Mouse (Mus musculus) kidney, adult 2 months (tissue): ENCODE measurements around the gene Gm20422. TPM values are rescaled to one million over a fixed set of nuclear protein-coding genes. Genes with fewer than 3 reads are reported as not detected.

Source experiments
- DNase-seq: peaks from one replicate; pipeline ENCODE4 v3.0.0; 2021
- H3K27ac ChIP-seq: fragments of 200-500 bp; 2 replicates; pipeline ENCODE4 v1.5.1; 2012; ENCODE audit warnings: low read depth, low read length, control low read depth, inconsistent platforms; ENCODE audit not compliant: insufficient read depth
- H3K27me3 ChIP-seq: fragments of 200-500 bp; replicated peaks from 2 replicates; pipeline ENCODE4 v1.6.1; 2012; ENCODE audit warnings: mild to moderate bottlenecking, moderate library complexity, low read length, inconsistent platforms; ENCODE audit not compliant: control insufficient read depth, insufficient read depth
- H3K36me3 ChIP-seq: fragments of 200-500 bp; 2 replicates; pipeline ENCODE4 v1.6.1; 2012; ENCODE audit warnings: mild to moderate bottlenecking, moderate library complexity, low read length, inconsistent platforms; ENCODE audit not compliant: control insufficient read depth, insufficient read depth
- H3K4me1 ChIP-seq: fragments of 200-500 bp; 2 replicates; pipeline ENCODE4 v1.6.1; 2011; ENCODE audit warnings: low read length; ENCODE audit not compliant: control insufficient read depth, insufficient read depth
- H3K4me3 ChIP-seq: fragments of 200-500 bp; 2 replicates; pipeline ENCODE4 v1.5.1; 2011; ENCODE audit warnings: mild to moderate bottlenecking, low read depth, low read length, control low read depth; ENCODE audit not compliant: insufficient read depth
- CTCF ChIP-seq: fragments of 200-500 bp; conservative IDR thresholded peaks from 2 replicates; pipeline ENCODE4 v1.5.1; 2011; ENCODE audit warnings: low read depth, mild to moderate bottlenecking, control low read depth, low read length, moderate library complexity, mixed read lengths; ENCODE audit not compliant: insufficient read depth, insufficient read length
- POLR2A ChIP-seq: fragments of 200-500 bp; IDR thresholded peaks from one replicate; pipeline ENCODE4 v1.6.1; 2011; ENCODE audit warnings: low read depth, low read length, control low read depth
- WGBS: fragments of 180-500 bp; shearing (Covaris S2); methylation state at CpG from one replicate; pipeline ENCODE4 v1.1.7; 2018; 5-methylcytosine and 5-hydroxymethylcytosine counted together
- polyA plus RNA-seq: library from polyadenylated mRNA; depleted of rRNA; stranded (reverse); fragments of >200 nt; gene quantifications from 2 replicates; pipeline ENCODE4 v1.2.3, GENCODE M21; 2012

The Gm20422 gene
- polyA plus RNA-seq, 1 experiment, result 0.23 TPM

DNA sequence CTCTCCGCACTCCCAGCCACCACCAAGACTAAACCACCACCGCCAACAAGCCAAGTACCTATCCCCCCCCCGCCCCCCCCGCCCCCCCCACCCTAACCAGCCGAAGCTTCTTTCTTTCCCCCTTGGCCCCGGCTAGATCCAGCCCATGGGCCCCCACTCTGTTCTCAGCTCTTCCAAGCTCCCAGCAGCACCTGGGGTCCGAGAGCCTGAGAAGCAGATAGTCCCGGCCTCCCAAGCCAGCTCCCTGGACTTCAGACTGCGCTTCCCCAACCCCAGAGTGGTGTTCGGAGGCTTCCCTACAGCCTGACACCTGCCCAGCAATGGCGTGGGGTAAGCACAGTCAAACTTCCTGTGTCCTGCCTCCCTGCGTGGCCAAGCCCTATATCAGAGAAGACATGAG, 2.4 kb upstream of the Gm20422 start:
- DNase-seq, result no peak
- H3K27me3 ChIP-seq, result no peaks in the 10 kb centered on the region
- H3K4me1 ChIP-seq, result no peaks in the 10 kb centered on the region
- no peaks in the 10 kb centered on the region for H3K36me3 ChIP-seq
- H3K4me3 ChIP-seq, result no peak overlapping the region
- WGBS, result 62% methylated on average over 12 of the region's 12 CpGs
- TF ChIP-seq CTCF (no peak), POLR2A (no peak)
- H3K27ac ChIP-seq, result no peak overlapping the region

DNA sequence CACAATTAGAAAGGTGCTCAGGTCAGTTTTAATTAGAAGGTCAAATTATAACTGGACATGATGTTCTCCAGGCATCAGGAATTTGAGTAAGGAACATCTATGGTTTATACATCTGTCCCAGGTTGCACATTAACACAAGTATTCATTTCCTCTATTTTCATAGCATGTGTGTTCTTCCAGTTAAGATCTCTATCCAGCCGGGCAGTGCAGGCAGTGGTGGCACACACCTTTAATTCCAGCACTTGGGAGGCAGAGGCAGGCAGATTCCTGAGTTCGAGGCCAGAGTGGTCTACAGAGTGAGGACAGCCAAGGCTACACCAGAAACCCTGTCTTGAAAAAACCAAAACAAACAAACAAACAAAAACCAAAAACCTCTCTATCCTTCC, 456 bp upstream of the Gm20422 start:
- no peak overlapping the region for H3K4me3 ChIP-seq
- H3K27ac ChIP-seq, result no peak overlapping the region
- TF ChIP-seq POLR2A, result no peak
- TF ChIP-seq CTCF, result no peak
- no peaks in the 10 kb centered on the region for H3K27me3 ChIP-seq
- H3K36me3 ChIP-seq, result no peaks in the 10 kb centered on the region
- no peak for DNase-seq
- no peaks in the 10 kb centered on the region for H3K4me1 ChIP-seq
- 46% methylated on average over 2 of the region's 2 CpGs for WGBS

DNA sequence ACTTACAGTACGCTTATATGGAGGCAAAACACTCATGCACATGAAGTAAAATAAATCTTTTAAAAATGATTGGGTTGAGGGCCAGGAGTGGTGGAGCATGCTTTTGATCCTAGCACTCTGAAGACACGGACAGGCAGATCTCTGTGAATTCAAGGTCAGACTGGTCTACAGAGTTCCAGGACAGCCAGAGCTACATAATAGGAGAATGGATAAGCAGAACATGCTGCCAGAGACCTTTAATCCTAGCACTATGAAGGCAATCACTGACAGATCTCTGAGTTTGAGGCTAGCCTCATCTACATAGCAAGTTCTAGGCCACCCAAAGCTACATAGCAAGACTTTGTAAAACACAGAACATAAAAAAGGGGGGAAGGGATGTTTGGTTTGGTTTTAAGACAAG, 2.6 kb downstream of the Gm20422 start:
- no peak overlapping the region for H3K27ac ChIP-seq
- 74% methylated on average over 2 of the region's 2 CpGs for WGBS
- H3K36me3 ChIP-seq, result peaks cover 4% of the 10 kb centered on the region
- H3K4me3 ChIP-seq, result no peak overlapping the region
- H3K27me3 ChIP-seq, result no peaks in the 10 kb centered on the region
- TF ChIP-seq CTCF (no peak), POLR2A (no peak)
- DNase-seq, result no peak
- H3K4me1 ChIP-seq, result no peaks in the 10 kb centered on the region

DNA sequence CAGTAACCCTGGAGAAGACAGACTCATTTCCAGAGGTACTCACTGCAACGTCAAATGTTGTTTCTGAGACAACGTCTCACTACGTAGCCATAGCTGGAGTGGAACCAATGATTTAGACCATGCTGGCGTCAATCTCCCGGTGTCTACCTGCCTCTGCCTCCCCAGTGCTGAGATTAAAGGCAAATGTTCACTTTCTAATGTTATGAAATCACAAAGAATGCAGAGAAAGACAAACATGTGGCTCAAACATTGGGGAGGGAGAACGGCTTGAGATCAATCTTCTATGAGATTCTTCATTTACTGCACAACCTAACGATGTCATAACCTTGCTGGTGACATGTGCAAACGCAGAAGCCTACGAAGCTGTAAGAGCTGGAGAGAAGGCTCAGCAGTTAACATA, 3.5 kb downstream of the Gm20422 start:
- no peaks in the 10 kb centered on the region for H3K4me1 ChIP-seq
- WGBS, result 76% methylated on average over 9 of the region's 9 CpGs
- no peak overlapping the region for H3K27ac ChIP-seq
- H3K27me3 ChIP-seq, result no peaks in the 10 kb centered on the region
- no peak overlapping the region for H3K4me3 ChIP-seq
- peaks cover 11% of the 10 kb centered on the region for H3K36me3 ChIP-seq
- no peak for DNase-seq
- no peak for TF ChIP-seq CTCF
- no peak for TF ChIP-seq POLR2A

DNA sequence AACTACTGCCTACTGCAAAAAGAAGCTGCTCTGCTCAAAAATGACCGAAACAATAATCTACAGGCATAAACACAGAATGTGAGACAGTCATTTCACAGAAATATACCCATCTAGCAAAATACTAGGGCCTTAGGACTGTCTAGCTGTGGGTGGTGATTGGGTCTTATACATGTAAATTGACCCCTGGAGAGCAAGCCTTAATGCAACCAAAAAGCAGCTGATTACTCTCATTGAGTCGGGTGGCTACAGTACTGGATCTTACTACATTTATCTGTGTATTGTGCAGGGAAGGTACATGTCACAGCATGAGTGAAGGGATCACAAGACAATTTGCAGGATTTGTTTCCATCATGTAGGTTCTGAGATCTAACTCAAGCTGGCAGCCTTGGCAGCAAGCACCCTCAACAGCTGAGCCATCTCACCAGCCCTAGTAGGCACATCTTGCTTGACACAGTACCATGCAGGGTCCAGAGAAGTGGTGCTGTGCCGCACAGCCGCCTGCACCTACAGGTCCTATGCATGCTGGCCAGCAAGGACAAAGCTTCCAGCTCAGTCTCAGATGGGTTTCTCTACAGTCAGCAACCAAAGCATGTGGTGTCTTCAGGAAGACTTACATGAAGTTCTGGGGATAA, 12.8 kb downstream of the Gm20422 start:
- H3K4me1 ChIP-seq, result no peaks in the 10 kb centered on the region
- no peak overlapping the region for H3K27ac ChIP-seq
- TF ChIP-seq CTCF, result no peak
- no peak for TF ChIP-seq POLR2A
- no peaks in the 10 kb centered on the region for H3K27me3 ChIP-seq
- H3K4me3 ChIP-seq, result no peak overlapping the region
- H3K36me3 ChIP-seq, result peaks cover 16% of the 10 kb centered on the region
- no peak for DNase-seq
- 94% methylated on average over 4 of the region's 4 CpGs for WGBS

DNA sequence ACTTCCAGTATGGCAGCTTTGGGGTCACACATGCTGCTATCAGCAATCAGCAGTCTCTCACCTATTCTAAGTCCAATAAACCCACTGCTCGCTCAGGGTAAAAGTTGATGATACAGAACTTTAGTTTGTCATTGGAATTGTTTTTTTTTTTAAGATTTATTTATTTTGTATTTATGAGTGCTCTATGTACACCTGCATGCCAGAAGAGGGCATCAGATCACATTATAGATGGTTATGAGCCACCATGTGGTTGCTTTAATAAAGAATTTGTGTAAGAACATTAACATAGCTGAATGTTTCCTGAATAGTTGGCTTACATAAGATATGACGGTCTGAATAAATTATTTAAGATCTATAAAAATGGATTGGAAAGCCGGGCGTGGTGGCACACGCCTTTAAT, 16.4 kb downstream of the Gm20422 start:
- 90% methylated on average over 5 of the region's 5 CpGs for WGBS

DNA sequence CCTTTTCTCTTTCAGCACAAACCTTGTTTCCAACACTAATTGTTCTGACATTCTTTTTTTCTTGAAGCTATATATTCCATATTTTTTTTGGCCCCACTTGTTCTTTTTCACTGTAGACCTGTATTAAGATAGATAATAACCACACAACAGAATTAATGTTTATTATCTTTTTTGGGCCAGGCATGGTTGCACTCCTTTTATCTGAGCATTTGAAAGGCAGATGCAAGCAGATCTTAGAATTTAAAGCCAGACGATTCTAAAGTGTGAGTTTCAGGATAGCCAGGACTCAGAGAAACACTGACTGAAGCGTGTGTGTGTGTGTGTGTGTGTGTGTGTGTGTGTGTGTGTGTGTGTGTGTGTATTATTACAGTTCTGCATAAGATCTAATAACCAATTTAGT, 22.2 kb downstream of the Gm20422 start:
- no peaks in the 10 kb centered on the region for H3K36me3 ChIP-seq
- H3K27me3 ChIP-seq, result no peaks in the 10 kb centered on the region
- no peak overlapping the region for H3K4me3 ChIP-seq
- H3K27ac ChIP-seq, result no peak overlapping the region
- 90% methylated on average over 2 of the region's 2 CpGs for WGBS
- H3K4me1 ChIP-seq, result peaks cover 2% of the 10 kb centered on the region; the same call in 1 of the 2 replicates
- TF ChIP-seq CTCF (no peak), POLR2A (no peak)
- no peak for DNase-seq

More for the DNA sequence above, 16.4 kb downstream of the Gm20422 start:
- no peaks in the 10 kb centered on the region for H3K27me3 ChIP-seq
- DNase-seq, result no peak
- H3K27ac ChIP-seq, result no peak overlapping the region
- no peak for TF ChIP-seq POLR2A
- TF ChIP-seq CTCF, result no peak
- H3K36me3 ChIP-seq, result no peaks in the 10 kb centered on the region
- no peaks in the 10 kb centered on the region for H3K4me1 ChIP-seq
- no peak overlapping the region for H3K4me3 ChIP-seq
